Mouse (Mus musculus): Measurements from ENCODE around the gene Wfdc13. TPM values are rescaled to one million over a fixed set of nuclear protein-coding genes. Genes with fewer than 3 reads are reported as not detected.

The Wfdc13 gene
- polyA plus RNA-seq, 1 experiment, result not detected

DNA sequence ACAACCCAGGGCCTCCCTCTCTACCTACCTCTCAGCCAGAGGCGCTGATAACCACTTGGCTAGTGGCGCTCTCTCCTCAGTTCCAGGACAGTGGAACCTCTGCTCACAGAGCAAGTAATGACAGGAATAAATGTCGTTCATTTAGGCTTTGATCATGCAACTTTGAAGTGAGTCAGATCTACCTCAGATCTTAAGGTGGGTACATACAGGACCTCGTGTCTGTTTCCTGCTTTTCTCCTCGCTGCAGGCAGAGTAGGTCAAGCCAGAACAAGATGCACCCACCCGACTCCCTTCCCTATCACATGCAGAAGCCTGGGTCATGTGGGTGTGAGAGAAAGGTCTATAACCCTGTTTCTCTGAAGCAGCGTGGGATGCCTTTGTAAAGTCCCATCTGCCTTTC, 10.9 kb upstream of the Wfdc13 start, which contains the start of gene Wfdc11:
Gene Wfdc11 (minus strand): TSS at position 101 of the 400 bp plus-strand sequence.
- TF ChIP-seq POLR2A (IDR thresholded peaks at IDR 0.05; ENCODE audit: borderline replicate concordance, low read depth, low read length), result no peak
- Histone ChIP-seq H3K4me1 (ENCODE audit: control insufficient read depth, insufficient read depth, low read length) (peaks cover 11% of the 10 kb centered on the region), H3K27ac (ENCODE audit: insufficient read depth, low read depth, low read length) (no peak within 1 kb of the TSS), H3K4me3 (ENCODE audit: insufficient read depth, low read length) (no peak within 1 kb of the TSS)

DNA sequence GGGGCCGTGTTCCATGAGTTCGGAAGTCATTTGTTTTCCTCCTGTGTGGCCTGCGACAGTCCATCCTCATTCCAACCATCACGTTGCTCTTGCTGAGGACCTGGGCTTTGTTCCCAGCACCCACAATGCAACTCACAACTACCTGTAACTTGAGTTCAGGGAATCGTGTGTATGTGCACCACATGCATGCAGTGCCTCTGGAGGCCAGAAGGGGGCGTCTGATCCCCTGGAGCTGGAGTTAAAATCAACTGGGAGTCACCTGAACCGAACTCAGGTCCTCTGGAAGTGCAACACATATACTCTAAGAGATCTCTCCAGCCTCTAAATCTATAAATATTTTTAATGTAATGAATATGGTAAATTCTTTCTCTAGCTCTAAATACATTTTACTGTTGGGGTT, 8.8 kb upstream of the Wfdc13 start:
- peak; percentile 10; the same call in 1 of the 2 replicates for TF ChIP-seq CTCF (IDR thresholded peaks at IDR 0.05; ENCODE audit: low read depth, low read length)
- no peak for TF ChIP-seq POLR2A (IDR thresholded peaks at IDR 0.05; ENCODE audit: borderline replicate concordance, low read depth, low read length)

GRCm38 (mm10) chr2:164676916-164677685, 7.8 kb upstream of the Wfdc13 start:
- TF ChIP-seq CTCF (IDR thresholded peaks at IDR 0.05; ENCODE audit: low read depth, low read length), result no peak
- TF ChIP-seq POLR2A (IDR thresholded peaks at IDR 0.05; ENCODE audit: borderline replicate concordance, low read depth, low read length), result no peak
- Histone ChIP-seq H3K4me1 (ENCODE audit: control insufficient read depth, insufficient read depth, low read length) (peaks cover 26% of the 10 kb centered on the region), H3K4me3 (ENCODE audit: insufficient read depth, low read length) (no peak overlapping the region), H3K27ac (ENCODE audit: insufficient read depth, low read depth, low read length) (no peak overlapping the region)

More for the DNA sequence above, 8.8 kb upstream of the Wfdc13 start:
- no peak overlapping the region for H3K27ac ChIP-seq (ENCODE audit: insufficient read depth, low read depth, low read length)
- peaks cover 19% of the 10 kb centered on the region for H3K4me1 ChIP-seq (ENCODE audit: control insufficient read depth, insufficient read depth, low read length)
- no peak overlapping the region for H3K4me3 ChIP-seq (ENCODE audit: insufficient read depth, low read length)

GRCm38 (mm10) chr2:164678848-164679625, 5.9 kb upstream of the Wfdc13 start:
- H3K27ac ChIP-seq (ENCODE audit: insufficient read depth, low read depth, low read length), result peak overlapping the region; percentile 74
- peak; percentile 59; the same call in 1 of the 2 replicates for TF ChIP-seq CTCF (IDR thresholded peaks at IDR 0.05; ENCODE audit: low read depth, low read length)
- TF ChIP-seq POLR2A (IDR thresholded peaks at IDR 0.05; ENCODE audit: borderline replicate concordance, low read depth, low read length), result no peak
- no peak overlapping the region for H3K4me3 ChIP-seq (ENCODE audit: insufficient read depth, low read length)
- peaks cover 26% of the 10 kb centered on the region for H3K4me1 ChIP-seq (ENCODE audit: control insufficient read depth, insufficient read depth, low read length)

- Histone ChIP-seq H3K4me1 (ENCODE audit: control insufficient read depth, insufficient read depth, low read length) (peaks cover 26% of the 10 kb centered on the region), H3K27ac (ENCODE audit: insufficient read depth, low read depth, low read length) (peak overlapping the region; percentile 25), H3K4me3 (ENCODE audit: insufficient read depth, low read length) (no peak overlapping the region)
- no peak for TF ChIP-seq CTCF (IDR thresholded peaks at IDR 0.05; ENCODE audit: low read depth, low read length)
- no peak for TF ChIP-seq POLR2A (IDR thresholded peaks at IDR 0.05; ENCODE audit: borderline replicate concordance, low read depth, low read length)
These were observed 5.0 kb upstream of the Wfdc13 start for GRCm38 (mm10) chr2:164679906-164680305.

DNA sequence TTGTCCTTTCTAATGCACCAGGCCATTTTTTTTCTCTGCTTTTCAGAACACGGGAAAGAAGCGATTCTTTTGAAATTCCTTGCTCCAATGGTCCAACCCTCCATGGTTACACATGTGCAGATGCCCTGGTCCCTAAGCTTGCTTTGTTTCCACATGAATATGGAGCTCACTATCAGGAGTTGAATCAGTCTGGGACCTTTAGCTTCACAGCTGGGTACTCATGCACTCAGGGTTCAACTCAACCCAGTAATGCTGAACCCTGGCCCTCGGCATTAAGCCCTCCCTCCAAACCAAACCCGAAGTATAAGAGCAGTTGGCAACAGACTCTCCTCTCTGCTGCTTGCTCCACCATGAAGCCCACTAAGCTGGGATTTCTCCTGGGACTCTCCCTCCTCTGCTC, 13.3 kb downstream of the Wfdc13 start, which contains the start of gene Spint4:
Gene Spint4 (plus strand): TSS at position 301 of the 400 bp plus-strand sequence.
- Histone ChIP-seq H3K4me1 (ENCODE audit: control insufficient read depth, insufficient read depth, low read length) (no peaks in the 10 kb centered on the region), H3K27ac (ENCODE audit: insufficient read depth, low read depth, low read length) (no peak within 1 kb of the TSS), H3K4me3 (ENCODE audit: insufficient read depth, low read length) (no peak within 1 kb of the TSS)
- TF ChIP-seq POLR2A (IDR thresholded peaks at IDR 0.05; ENCODE audit: borderline replicate concordance, low read depth, low read length) (no peak), CTCF (IDR thresholded peaks at IDR 0.05; ENCODE audit: low read depth, low read length) (no peak)

DNA sequence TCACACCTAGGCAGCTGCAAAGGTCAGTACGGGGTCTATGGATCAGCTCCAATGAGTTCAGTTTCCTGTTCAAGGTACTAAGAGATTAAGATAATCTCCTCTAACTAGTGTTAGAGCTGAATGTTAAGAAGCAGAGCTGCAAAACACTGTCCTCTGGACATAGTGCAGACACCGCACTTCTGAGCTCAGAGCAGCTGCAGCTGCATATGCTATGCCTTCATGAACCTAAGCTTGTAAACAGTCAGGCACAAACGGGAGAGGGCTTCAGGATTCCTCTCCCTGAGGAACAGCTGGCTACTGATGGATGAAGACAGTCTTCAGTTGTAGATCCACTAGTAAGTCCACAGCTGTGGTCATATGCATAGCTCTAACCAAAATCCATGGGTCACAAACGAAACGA, 16.1 kb downstream of the Wfdc13 start:
- TF ChIP-seq CTCF (IDR thresholded peaks at IDR 0.05; ENCODE audit: low read depth, low read length) (no peak), POLR2A (IDR thresholded peaks at IDR 0.05; ENCODE audit: borderline replicate concordance, low read depth, low read length) (no peak)
- no peak overlapping the region for H3K27ac ChIP-seq (ENCODE audit: insufficient read depth, low read depth, low read length)
- H3K4me1 ChIP-seq (ENCODE audit: control insufficient read depth, insufficient read depth, low read length), result no peaks in the 10 kb centered on the region
- H3K4me3 ChIP-seq (ENCODE audit: insufficient read depth, low read length), result no peak overlapping the region

GRCm38 (mm10) chr2:164701761-164702160, 16.9 kb downstream of the Wfdc13 start:
- no peak for TF ChIP-seq CTCF (IDR thresholded peaks at IDR 0.05; ENCODE audit: low read depth, low read length)
- TF ChIP-seq POLR2A (IDR thresholded peaks at IDR 0.05; ENCODE audit: borderline replicate concordance, low read depth, low read length), result no peak
- H3K4me1 ChIP-seq (ENCODE audit: control insufficient read depth, insufficient read depth, low read length), result no peaks in the 10 kb centered on the region
- H3K4me3 ChIP-seq (ENCODE audit: insufficient read depth, low read length), result no peak overlapping the region
- no peak overlapping the region for H3K27ac ChIP-seq (ENCODE audit: insufficient read depth, low read depth, low read length)

DNA sequence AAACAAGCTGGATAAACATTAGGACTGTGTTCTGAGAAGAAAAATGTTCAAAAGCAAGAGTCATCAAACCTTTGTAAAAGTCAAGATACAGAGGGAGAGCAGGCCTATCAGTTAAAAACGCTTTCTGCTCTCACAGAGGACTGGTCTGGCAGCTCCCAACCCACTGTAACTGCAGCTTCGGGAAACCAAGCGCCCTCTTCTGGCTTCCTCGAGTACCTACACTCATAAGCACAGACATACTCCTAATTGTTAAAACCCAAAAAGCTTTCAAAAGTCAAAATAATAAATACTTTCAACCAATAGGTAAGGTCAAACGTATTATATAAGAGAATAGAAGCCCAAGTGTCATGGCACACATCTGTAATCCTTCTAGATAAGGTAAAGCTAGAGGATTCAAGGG, 19.3 kb downstream of the Wfdc13 start:
- Histone ChIP-seq H3K4me3 (ENCODE audit: insufficient read depth, low read length) (no peak overlapping the region), H3K4me1 (ENCODE audit: control insufficient read depth, insufficient read depth, low read length) (no peaks in the 10 kb centered on the region), H3K27ac (ENCODE audit: insufficient read depth, low read depth, low read length) (no peak overlapping the region)
- no peak for TF ChIP-seq CTCF (IDR thresholded peaks at IDR 0.05; ENCODE audit: low read depth, low read length)

- TF ChIP-seq CTCF (IDR thresholded peaks at IDR 0.05; ENCODE audit: low read depth, low read length) (no peak), POLR2A (IDR thresholded peaks at IDR 0.05; ENCODE audit: borderline replicate concordance, low read depth, low read length) (no peak)
- no peak overlapping the region for H3K27ac ChIP-seq (ENCODE audit: insufficient read depth, low read depth, low read length)
- no peak overlapping the region for H3K4me3 ChIP-seq (ENCODE audit: insufficient read depth, low read length)
- no peaks in the 10 kb centered on the region for H3K4me1 ChIP-seq (ENCODE audit: control insufficient read depth, insufficient read depth, low read length)
These were observed 20.4 kb downstream of the Wfdc13 start for GRCm38 (mm10) chr2:164705328-164705727.

Measured in bone marrow macrophage, adult 2 months (primary cell).